Mouse (Mus musculus): ENCODE measurements around the gene Mup3. TPM values are rescaled to one million over a fixed set of nuclear protein-coding genes. Genes with fewer than 3 reads are reported as not detected.
"Not testable (repeated sequence)": the region's sequence is repeated elsewhere in the genome, so short reads cannot be mapped to it uniquely, and the experiment has no call there.

The Mup3 gene
- not detected in 2 replicates for polyA plus RNA-seq (2012; rRNA removed)

- no peak for TF ChIP-seq CTCF (IDR thresholded peaks at IDR 0.05; ENCODE audit: borderline replicate concordance, extremely low read depth, insufficient read depth, insufficient read length)
- no peak for TF ChIP-seq POLR2A (IDR thresholded peaks at IDR 0.05; ENCODE audit: borderline replicate concordance, extremely low read depth, insufficient read depth, insufficient read length, poor library complexity, severe bottlenecking)
- no peak for DNase-seq (ENCODE audit: low read depth)
Measured at GRCm38 (mm10) chr4:62087241-62087640, at the start of gene Mup3. TSS of gene Mup3 (minus strand) at chr4:62087342.

- DNase-seq (ENCODE audit: low read depth) = peak; percentile 14
- TF ChIP-seq CTCF (IDR thresholded peaks at IDR 0.05; ENCODE audit: borderline replicate concordance, extremely low read depth, insufficient read depth, insufficient read length) = 0 out of 2 replicates have a peak, but pooled peaks have one; percentile 20
- no peak for TF ChIP-seq POLR2A (IDR thresholded peaks at IDR 0.05; ENCODE audit: borderline replicate concordance, extremely low read depth, insufficient read depth, insufficient read length, poor library complexity, severe bottlenecking)
Measured at GRCm38 (mm10) chr4:62133706-62134105, 46.6 kb upstream of the Mup3 start.

- DNase-seq (ENCODE audit: low read depth) = peak; percentile 13
- peak; percentile 57; the same call in 1 of the 2 replicates for TF ChIP-seq CTCF (IDR thresholded peaks at IDR 0.05; ENCODE audit: borderline replicate concordance, extremely low read depth, insufficient read depth, insufficient read length)
Measured at GRCm38 (mm10) chr4:62103366-62103765, 16.2 kb upstream of the Mup3 start.

- TF ChIP-seq POLR2A (IDR thresholded peaks at IDR 0.05; ENCODE audit: borderline replicate concordance, extremely low read depth, insufficient read depth, insufficient read length, poor library complexity, severe bottlenecking) (no peak), CTCF (IDR thresholded peaks at IDR 0.05; ENCODE audit: borderline replicate concordance, extremely low read depth, insufficient read depth, insufficient read length) (no peak)
- no peak for DNase-seq (ENCODE audit: low read depth)
Measured at GRCm38 (mm10) chr4:62087953-62088352, 811 bp upstream of the Mup3 start.

DNA sequence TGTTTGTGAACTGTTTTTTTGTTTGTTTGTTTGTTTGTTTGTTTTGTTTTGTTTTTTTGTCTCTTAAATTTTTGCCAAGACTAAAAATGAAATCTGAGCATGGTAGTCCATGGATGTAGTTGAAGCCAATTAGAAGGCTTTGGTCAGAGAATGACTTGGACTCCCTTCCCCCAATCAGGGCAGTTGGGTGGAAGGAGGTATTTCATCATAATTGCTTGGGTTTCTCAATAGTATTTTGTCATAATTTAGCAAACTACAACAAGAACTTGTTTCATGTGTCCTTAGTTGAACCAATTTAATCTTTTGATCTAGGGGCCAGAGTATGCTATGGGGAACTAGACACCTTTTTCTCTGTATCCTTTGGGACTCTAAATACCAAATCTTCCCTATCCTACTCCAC, 4.4 kb downstream of the Mup3 start:
- DNase-seq (ENCODE audit: low read depth) = no peak
- no peak for TF ChIP-seq CTCF (IDR thresholded peaks at IDR 0.05; ENCODE audit: borderline replicate concordance, extremely low read depth, insufficient read depth, insufficient read length)
- no peak for TF ChIP-seq POLR2A (IDR thresholded peaks at IDR 0.05; ENCODE audit: borderline replicate concordance, extremely low read depth, insufficient read depth, insufficient read length, poor library complexity, severe bottlenecking)

DNA sequence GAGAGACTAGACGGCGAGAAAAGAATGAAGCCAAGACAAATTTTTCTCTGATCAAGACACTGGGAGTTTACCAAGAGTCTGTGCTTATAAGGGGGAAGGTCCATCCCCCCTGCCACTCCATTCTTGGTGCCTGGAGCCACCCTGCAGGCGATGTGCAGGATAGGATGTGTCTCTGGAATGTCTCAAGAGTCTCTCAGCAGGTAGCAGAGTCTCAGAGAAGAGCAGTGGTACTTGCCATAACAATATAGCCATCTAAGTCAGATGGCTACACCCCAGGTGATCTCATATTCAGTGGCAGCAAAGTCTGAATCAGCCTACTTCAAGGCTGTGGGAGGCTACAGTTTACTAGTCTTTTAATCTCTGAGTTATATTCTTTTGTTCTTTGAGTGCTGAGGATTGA, 12.0 kb downstream of the Mup3 start:
- no peak for TF ChIP-seq POLR2A (IDR thresholded peaks at IDR 0.05; ENCODE audit: borderline replicate concordance, extremely low read depth, insufficient read depth, insufficient read length, poor library complexity, severe bottlenecking)
- no peak for TF ChIP-seq CTCF (IDR thresholded peaks at IDR 0.05; ENCODE audit: borderline replicate concordance, extremely low read depth, insufficient read depth, insufficient read length)
- no peak for DNase-seq (ENCODE audit: low read depth)

- not testable (repeated sequence) for DNase-seq (ENCODE audit: low read depth)
Measured at GRCm38 (mm10) chr4:62054780-62055179, 32.4 kb downstream of the Mup3 start.

DNA sequence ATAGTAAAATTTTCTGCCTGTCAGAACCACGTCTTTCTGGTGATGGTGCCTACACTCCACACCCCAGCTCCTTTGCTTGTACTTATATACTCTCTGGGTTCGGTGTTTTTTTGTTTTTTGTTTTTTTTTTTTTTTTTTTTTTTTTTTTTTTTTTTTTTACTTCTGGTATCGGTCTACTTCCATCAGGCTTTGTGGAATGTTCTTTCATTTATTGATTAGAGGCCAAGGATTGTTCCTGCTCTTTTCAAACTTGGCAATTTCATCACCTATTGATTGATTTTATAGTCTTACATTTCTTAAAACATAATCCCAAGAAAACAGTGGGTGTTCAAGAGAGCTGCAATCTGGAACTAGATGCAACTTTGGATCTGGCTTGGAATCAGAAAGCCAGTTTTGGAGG, 33.1 kb downstream of the Mup3 start, which contains the start of gene Mup20:
Mup20 (minus strand) TSS at position 101 of the 400 bp plus-strand sequence.
- DNase-seq (ENCODE audit: low read depth) = not testable (repeated sequence)

Other genes starting within 250 kb of the Mup3 start
- not detected in 2 replicates for gene Mup20, start 33.2 kb downstream of the Mup3 start, polyA plus RNA-seq (2012; rRNA removed)
- gene Mup21, start 63.5 kb upstream of the Mup3 start, polyA plus RNA-seq (2012; rRNA removed) = not detected in 2 replicates
- gene Zfp37, start 143.7 kb upstream of the Mup3 start, polyA plus RNA-seq (2012; rRNA removed) = 13.8 and 21.7 TPM in 2 replicates
- gene Slc31a2, start 175.2 kb upstream of the Mup3 start, polyA plus RNA-seq (2012; rRNA removed) = 12.0 and 12.4 TPM in 2 replicates

Data from brain, embryonic 14.5 days (tissue).